ENCODE assay signal across 26 mouse cellular contexts in genomic region chr13:3773149-3773688, GRCm38 (mm10). TPM values are rescaled to one million over a fixed set of nuclear protein-coding genes. Genes with fewer than 3 reads are reported as not detected.
DNase-seq lines count a peak whose midpoint lies in the region; ATAC-seq lines count a peak whose summit lies in the region.
"Had no signal": no experiment of that assay in that cellular context is flagged by ENCODE, and none has a peak within 500 bp of the region (broad histone marks: within the 10 kb centered on the region; RNA-seq: fewer than 3 reads in every experiment).

No protein-coding gene starts in this region.

- no peak for ATAC-seq in CD4-positive, CD25-positive, alpha-beta regulatory T cell, adult 4 months
- ATAC-seq: forebrain, embryonic 14.5 days; forebrain, embryonic 16.5 days had no signal

- DNase-seq in adrenal gland, adult 2 months, result peak; percentile 9
- no peak for DNase-seq in adrenal gland, adult 18-20 months (ENCODE audit: low spot score in 2 of 2)
- DNase-seq in heart, adult 11 months, result peak; percentile 18
- DNase-seq in heart, postnatal 10 days, result no peak
- DNase-seq in retina, postnatal 1 day, result peak; percentile 17
- no peak for DNase-seq in retina, embryonic 14.5 days (ENCODE audit: low spot score)
- DNase-seq: adrenal gland, postnatal 10 days; adrenal gland, postnatal 25 days; B cell, adult 2 months; cerebellum, adult 11 months; cerebellum, adult 18-20 months; cerebellum, adult 8-10 months; cerebellum, adult 9-11 months; cerebellum, postnatal 14 days; cerebellum, postnatal 36 days; embryo, embryonic 11 days had no signal

- intact Hi-C loops in heart, postnatal 10 days (cut with DNase I), result no loop called here

RNA-seq across cellular contexts. Expression of gene Calml3, which starts 30.9 kb away (rescaled TPM):
- under 1 TPM; 0.35 to 0.63 TPM for total RNA-seq in adrenal gland, adult 2 months (2021)
- polyA plus RNA-seq in adrenal gland, adult 2 months (2012; rRNA removed), result 0.35 TPM in 1 of 2 replicates, not detected in the other
- under 1 TPM in 1 of 2 experiments, not detected in 1; 0.86 TPM for total RNA-seq in adrenal gland, adult 18-20 months (2021)
- not detected for total RNA-seq in heart, postnatal 10 days (2021)
- not detected for polyA plus RNA-seq in CD4-positive, CD25-positive, alpha-beta regulatory T cell, adult 4 months (2017; shearing (Covaris generic))
- total RNA-seq: adrenal gland, postnatal 10 days; adrenal gland, postnatal 25 days; adrenal gland, postnatal 4 days; common myeloid progenitor, adult 5-6 weeks had no signal
- polyA plus RNA-seq: erythroblast, embryonic 14.5 days; forebrain, embryonic 10.5 days; forebrain, embryonic 12.5 days; forebrain, embryonic 14.5 days; forebrain, embryonic 16.5 days; frontal cortex, adult 2 months; G1E had no signal

Comparison
In these comparisons a context has a peak if more than half of its experiments do, and no peak if none do; other contexts are left out.
1. DNase-seq: peak in adrenal gland, adult 2 months (single experiment), heart, adult 11 months (single experiment) and retina, postnatal 1 day (single experiment); none in adrenal gland, adult 18-20 months (0 of 2), heart, postnatal 10 days (0 of 2) and retina, embryonic 14.5 days (single experiment).